Mouse (Mus musculus) yolk sac, embryonic 10.5 days (tissue): ENCODE measurements around the gene Zfp992.
"Not testable (repeated sequence)": the region's sequence is repeated elsewhere in the genome, so short reads cannot be mapped to it uniquely, and the experiment has no call there.

Source experiments
- DNase-seq: peaks from one replicate; pipeline ENCODE4 v3.0.0-alpha.2; 2017; ENCODE audit warnings: low spot score

Gene Zfp992

DNA sequence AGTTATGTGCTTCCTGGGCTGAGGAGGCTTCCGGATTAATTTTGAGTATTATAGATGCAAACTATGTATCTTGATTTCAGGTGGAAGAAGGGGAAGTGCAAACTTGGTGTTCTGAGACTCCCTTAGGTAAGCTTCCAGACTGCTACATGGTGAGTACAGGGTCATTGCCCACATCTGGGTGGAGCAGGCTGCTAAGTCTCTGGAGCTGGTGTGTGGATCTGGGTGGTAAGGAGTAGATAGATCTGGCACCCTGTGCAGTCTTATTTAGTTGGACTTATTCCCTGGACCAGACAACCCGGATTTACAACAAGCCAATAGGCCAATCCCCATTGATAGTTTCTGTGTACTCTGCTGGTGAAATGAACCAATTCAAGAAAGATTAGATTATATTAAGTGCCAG lies at the start of gene Zfp992:
TSS of gene Zfp992 (plus strand) at position 74 of the 400 bp plus-strand sequence.
- peak; percentile 1 for DNase-seq

- DNase-seq: not testable (repeated sequence)
These were observed 19.4 kb upstream of the Zfp992 start for GRCm38 (mm10) chr4:146429467-146429866.

DNA sequence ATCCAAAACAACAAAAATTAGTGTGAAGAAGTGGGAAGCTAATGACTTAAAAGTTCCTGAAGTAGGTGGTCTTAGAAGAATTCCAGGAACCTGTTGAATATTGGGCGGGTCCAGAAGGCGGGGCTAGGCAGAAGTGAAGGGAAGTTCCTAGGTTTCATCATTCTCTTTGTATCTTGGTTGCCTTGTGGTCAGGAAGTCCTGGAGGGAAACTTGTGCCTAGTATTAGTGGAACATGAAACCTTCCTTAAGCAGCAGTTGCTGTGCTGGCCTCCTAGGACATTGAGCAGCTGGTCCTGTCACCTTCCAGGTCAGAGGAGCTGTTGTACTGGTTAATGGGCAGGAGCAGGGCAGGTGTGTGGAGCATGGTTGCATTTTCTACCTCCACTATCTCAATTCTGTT lies 17.9 kb upstream of the Zfp992 start:
- peak; percentile 0 for DNase-seq

DNA sequence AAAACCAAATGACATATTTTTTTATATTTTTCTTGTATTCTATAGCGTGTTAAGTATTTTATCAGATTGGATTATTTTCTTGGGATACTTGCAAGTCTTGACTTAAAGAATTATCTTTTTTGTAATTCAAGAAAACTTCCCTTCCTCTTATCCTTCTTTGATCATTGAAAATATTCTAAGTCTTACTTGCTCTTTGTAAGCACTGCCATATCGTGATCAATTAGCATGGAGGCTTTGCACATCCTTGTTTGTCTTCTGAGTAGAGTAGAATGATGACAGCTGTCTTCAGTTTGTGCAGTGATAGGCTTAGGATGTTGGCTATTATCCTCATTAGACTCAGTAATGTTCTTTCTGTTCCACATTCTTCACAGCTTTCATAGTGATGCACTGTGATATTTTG lies 13.3 kb upstream of the Zfp992 start:
- not testable (repeated sequence) for DNase-seq

- DNase-seq: peak; percentile 0
These were observed 11.6 kb upstream of the Zfp992 start for GRCm38 (mm10) chr4:146437256-146437655.

GRCm38 (mm10) chr4:146444345-146444744 lies 4.5 kb upstream of the Zfp992 start:
- DNase-seq: peak; percentile 1

DNA sequence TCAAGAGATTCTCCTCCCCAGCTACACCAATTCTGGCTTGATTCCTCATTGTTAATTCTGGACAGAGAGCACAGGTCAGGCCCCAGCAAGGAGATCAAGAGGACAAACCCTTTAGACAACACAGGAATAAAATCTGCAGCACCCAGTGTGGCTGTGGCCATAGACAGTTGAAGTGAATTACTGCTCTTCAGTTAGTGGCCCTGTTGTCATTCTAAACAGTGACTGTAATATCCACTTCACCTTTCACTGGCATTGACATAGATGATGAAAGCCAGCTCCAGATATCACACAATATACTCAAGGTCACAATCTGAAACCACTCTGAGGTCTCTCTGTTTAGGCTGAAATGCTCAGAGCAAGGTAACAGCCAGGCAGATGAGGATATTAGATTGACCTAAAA lies 3.7 kb upstream of the Zfp992 start:
- peak; percentile 0 for DNase-seq

- DNase-seq: peak; percentile 1
These were observed 2.7 kb upstream of the Zfp992 start for GRCm38 (mm10) chr4:146446135-146446534.

- peak; percentile 1 for DNase-seq
These were observed 1.8 kb upstream of the Zfp992 start for GRCm38 (mm10) chr4:146447016-146447415.

GRCm38 (mm10) chr4:146449711-146450110 lies 888 bp downstream of the Zfp992 start:
- peak; percentile 0 for DNase-seq

GRCm38 (mm10) chr4:146452576-146452975 lies 3.8 kb downstream of the Zfp992 start:
- DNase-seq: not testable (repeated sequence)

DNA sequence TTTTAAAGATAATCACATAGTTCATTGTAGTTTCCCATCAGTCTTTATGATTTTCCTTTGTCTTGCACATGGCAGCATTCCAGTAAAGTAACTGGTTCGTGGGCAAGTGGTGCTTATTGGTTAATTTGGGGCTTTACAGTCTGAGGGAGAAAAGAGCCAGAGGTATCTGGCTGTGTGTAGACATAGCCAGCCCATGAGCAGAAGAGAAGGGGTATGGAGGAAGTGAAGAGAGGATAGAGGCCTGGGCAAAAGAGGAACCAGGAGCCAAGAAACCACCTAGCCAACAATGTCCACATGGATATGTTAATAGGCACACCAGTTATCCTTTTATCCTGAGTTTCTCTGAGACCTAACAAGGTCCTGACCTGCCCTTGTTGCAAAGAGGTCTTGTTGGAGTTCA lies 5.3 kb downstream of the Zfp992 start:
- DNase-seq: not testable (repeated sequence)

DNA sequence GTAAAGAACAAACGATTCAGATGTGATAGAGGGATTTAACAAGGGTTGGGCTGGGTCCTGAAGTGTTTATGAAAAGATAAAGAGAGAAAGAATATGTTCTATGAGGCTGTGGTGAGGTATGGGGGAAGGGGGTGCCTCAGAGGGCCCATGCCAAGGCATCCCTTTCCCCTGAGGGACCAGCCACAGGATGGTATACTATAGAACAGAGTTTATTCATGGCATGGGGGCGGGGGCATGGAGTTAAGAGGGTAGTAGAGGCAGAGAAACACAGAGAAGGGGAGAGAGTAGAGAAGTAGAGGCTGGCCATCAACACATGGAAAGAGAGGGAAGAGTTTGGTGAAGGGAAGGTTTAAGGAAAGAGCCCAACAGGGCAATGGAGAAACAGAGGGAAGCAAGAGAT lies 6.1 kb downstream of the Zfp992 start:
- no peak for DNase-seq

- no peak for DNase-seq
These were observed 6.5 kb downstream of the Zfp992 start for GRCm38 (mm10) chr4:146455321-146455721.

DNA sequence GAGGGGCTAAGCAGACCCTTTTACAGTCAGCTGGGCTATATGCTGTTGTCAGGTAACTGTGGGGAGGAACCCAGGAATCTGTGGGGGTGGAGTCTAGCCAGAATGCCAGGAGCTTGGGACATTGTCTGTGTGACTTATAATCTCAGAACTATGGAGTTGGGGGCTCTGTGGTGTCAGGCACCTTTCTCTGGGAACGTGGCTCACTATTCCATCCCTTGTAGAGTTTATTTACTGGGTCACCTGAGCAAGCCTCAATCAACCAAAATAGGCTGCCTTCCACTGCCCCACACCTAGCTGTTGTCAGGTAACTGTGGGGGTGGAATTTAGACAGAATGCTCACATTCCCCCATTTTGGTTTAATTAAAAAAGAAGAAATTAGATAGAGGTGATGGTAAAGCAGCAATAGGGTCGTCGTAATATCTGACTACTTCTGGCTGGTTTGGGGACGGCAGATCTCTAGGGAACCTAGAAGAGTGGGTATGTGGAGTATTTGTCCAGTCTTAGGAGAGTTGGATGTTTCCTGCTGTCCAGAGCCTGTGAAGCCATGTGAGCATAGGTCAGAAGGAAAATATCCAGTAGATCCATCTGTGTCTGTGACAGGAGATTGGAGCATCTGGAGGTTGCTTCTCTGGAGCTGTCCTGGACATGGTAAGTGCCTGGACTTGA lies 7.4 kb downstream of the Zfp992 start:
- no peak for DNase-seq

- no peak for DNase-seq
These were observed 8.3 kb downstream of the Zfp992 start for GRCm38 (mm10) chr4:146457126-146457525.

- DNase-seq: no peak
These were observed 8.9 kb downstream of the Zfp992 start for GRCm38 (mm10) chr4:146457720-146458119.

DNA sequence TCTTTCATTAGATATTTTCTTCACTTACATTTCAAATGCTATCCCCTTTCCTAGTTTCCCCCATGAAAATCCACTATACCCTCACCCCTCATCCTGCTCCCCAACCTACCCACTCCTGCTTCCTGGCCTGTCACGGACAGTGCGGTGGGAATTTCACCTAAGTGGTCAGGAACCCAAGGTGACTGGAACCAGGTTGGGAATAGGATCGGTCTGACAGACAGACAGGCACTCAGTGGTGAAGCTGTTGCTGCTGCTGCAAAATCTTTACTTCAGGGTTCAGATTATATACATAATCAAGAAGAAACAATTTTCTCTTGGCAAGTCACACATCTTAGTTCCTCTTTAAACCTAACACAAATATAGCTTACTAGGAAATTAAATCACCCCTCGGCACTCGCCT lies 11.0 kb downstream of the Zfp992 start:
- DNase-seq: not testable (repeated sequence)

DNA sequence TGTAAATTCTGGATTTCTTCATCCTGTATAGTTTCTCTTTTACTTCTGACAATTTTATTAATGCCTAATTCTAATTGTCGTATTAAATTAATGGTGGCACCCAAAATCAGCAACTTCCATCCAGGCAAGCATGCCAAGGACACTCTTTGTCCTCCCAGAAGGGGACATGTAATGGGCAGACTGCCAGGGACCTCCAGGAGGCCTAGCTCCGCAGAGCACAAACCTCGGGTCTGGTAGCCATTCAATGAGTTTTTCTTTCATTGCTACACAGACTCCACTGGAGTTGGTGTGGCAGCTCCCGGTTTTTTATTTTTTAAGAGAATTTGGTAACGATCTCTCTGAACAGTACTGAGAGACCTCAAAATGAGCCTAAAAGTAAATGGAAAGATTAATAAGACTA lies 11.9 kb downstream of the Zfp992 start:
- DNase-seq: not testable (repeated sequence)

DNA sequence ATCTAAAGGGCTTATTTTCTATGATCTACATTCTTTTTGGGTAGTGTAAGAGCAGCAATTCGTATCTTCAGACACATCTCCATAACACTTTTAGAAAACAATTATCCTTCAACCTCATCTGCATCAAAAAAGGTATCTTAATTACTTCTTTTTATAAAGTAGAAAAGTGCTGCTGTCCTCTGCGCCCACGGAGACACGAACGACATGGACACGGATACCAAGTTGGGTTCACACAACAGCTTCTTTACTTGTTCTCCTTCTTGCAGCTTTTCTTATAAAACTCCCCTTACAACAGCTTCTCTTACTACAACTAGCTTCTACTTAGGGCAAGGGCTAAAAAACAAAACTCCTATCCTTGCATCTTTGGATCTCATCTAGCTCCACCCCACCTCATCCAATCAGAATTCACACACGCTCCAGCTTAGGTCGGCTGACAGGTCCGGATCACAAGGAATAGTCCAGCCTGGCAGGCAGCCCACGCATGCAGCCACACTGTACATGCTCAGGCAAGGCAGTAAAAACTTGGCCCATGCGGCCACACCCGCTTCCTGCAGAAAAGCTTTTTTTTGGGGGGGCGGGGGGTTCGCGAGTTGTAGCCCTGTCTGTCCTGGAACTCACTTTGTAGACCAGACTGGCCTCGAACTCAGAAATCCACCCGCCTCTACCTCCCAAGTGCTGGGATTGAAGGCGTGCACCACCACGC lies 15.0 kb downstream of the Zfp992 start:
- DNase-seq: not testable (repeated sequence)

GRCm38 (mm10) chr4:146469984-146470383 lies 21.2 kb downstream of the Zfp992 start:
- not testable (repeated sequence) for DNase-seq

GRCm38 (mm10) chr4:146474181-146474580 lies 25.4 kb downstream of the Zfp992 start:
- DNase-seq: not testable (repeated sequence)
